14 mouse cellular contexts compared by ENCODE assay signal in genomic region chr9:56953562-56953961, GRCm38 (mm10).
"Had no signal": no experiment of that assay in that cellular context is flagged by ENCODE, and none has a peak within 500 bp of the region (broad histone marks: within the 10 kb centered on the region; RNA-seq: fewer than 3 reads in every experiment).

No protein-coding gene starts in this region.

- H3K4me3 ChIP-seq: limb, embryonic 15.5 days; liver, embryonic 13.5 days; midbrain, embryonic 12.5 days; myocyte; neural tube, embryonic 15.5 days had no signal

- H3K9me3 ChIP-seq: limb, embryonic 15.5 days; liver, embryonic 13.5 days; midbrain, embryonic 12.5 days; neural tube, embryonic 15.5 days had no signal

- H3K27me3 ChIP-seq: limb, embryonic 15.5 days; liver, embryonic 13.5 days; midbrain, embryonic 12.5 days; neural tube, embryonic 15.5 days had no signal

- H3K27ac ChIP-seq: limb, embryonic 15.5 days; liver, embryonic 13.5 days; midbrain, embryonic 12.5 days; neural tube, embryonic 15.5 days had no signal

- H3K9ac ChIP-seq: limb, embryonic 15.5 days; liver, embryonic 13.5 days; midbrain, embryonic 12.5 days; neural tube, embryonic 15.5 days had no signal

- H3K4me2 ChIP-seq: limb, embryonic 15.5 days; liver, embryonic 13.5 days; midbrain, embryonic 12.5 days; neural tube, embryonic 15.5 days had no signal

- DNase-seq: kidney, adult 8-10 months; kidney, postnatal 10 days; layer of hippocampus, adult 9-11 months; layer of hippocampus, postnatal 36 days; liver, embryonic 13.5 days; lung, adult 18-20 months; lung, postnatal 14 days; right cerebral cortex, adult 18-20 months; right cerebral cortex, postnatal 25 days; thymus, postnatal 4 days had no signal
